Mouse (Mus musculus): Measurements from ENCODE around the gene Sorbs1. TPM values are rescaled to one million over a fixed set of nuclear protein-coding genes. Genes with fewer than 3 reads are reported as not detected.

Sorbs1 gene
- polyA plus RNA-seq, 1 experiment from 2014 or later = 152 TPM

GRCm38 (mm10) chr19:40369852-40370811 is 143.4 kb downstream of the Sorbs1 start:
- WGBS = 28% methylated on average over 18 of the region's 18 CpGs
- Histone ChIP-seq H3K27me3 (ENCODE audit: control insufficient read depth, insufficient read depth, low read length) (no peaks in the 10 kb centered on the region), H3K27ac (ENCODE audit: low read length) (peak overlapping the region; percentile 96), H3K9ac (ENCODE audit: low read length) (peak overlapping the region; percentile 57), H3K4me1 (ENCODE audit: control insufficient read depth, insufficient read depth, low read length) (peaks cover 71% of the 10 kb centered on the region), H3K4me3 (ENCODE audit: low read length) (no peak overlapping the region), H3K36me3 (ENCODE audit: control insufficient read depth, insufficient read depth) (peaks cover 7% of the 10 kb centered on the region; the same call in 1 of the 2 replicates), H3K9me3 (replicated peaks; ENCODE audit: control insufficient read depth, low read length) (no peaks in the 10 kb centered on the region), H3K4me2 (ENCODE audit: low read depth, low read length) (peak overlapping the region; percentile 27; the same call in 1 of the 2 replicates)
- peak; percentile 75 for ATAC-seq (replicated peaks; ENCODE audit: extremely low read depth, insufficient read depth, low FRiP score)

- Histone ChIP-seq H3K4me2 (ENCODE audit: low read depth, low read length) (no peak overlapping the region), H3K27ac (ENCODE audit: low read length) (peak overlapping the region; percentile 96), H3K9me3 (replicated peaks; ENCODE audit: control insufficient read depth, low read length) (peaks cover 2% of the 10 kb centered on the region), H3K4me3 (ENCODE audit: low read length) (no peak overlapping the region), H3K9ac (ENCODE audit: low read length) (peak overlapping the region; percentile 58), H3K27me3 (ENCODE audit: control insufficient read depth, insufficient read depth, low read length) (no peaks in the 10 kb centered on the region), H3K36me3 (ENCODE audit: control insufficient read depth, insufficient read depth) (peaks cover 18% of the 10 kb centered on the region), H3K4me1 (ENCODE audit: control insufficient read depth, insufficient read depth, low read length) (peaks cover 69% of the 10 kb centered on the region)
- peak; percentile 59 for ATAC-seq (replicated peaks; ENCODE audit: extremely low read depth, insufficient read depth, low FRiP score)
- 70% methylated on average over 2 of the region's 2 CpGs for WGBS
Observed at GRCm38 (mm10) chr19:40368517-40368916, 145.1 kb downstream of the Sorbs1 start.

GRCm38 (mm10) chr19:40366163-40366941 is 147.2 kb downstream of the Sorbs1 start:
- peaks cover 71% of the 10 kb centered on the region for H3K4me1 ChIP-seq (ENCODE audit: control insufficient read depth, insufficient read depth, low read length)
- H3K4me2 ChIP-seq (ENCODE audit: low read depth, low read length) = peak overlapping the region; percentile 35
- no peak overlapping the region for H3K4me3 ChIP-seq (ENCODE audit: low read length)
- peaks cover 18% of the 10 kb centered on the region for H3K36me3 ChIP-seq (ENCODE audit: control insufficient read depth, insufficient read depth)
- WGBS = 32% methylated on average over 11 of the region's 11 CpGs
- H3K9me3 ChIP-seq (replicated peaks; ENCODE audit: control insufficient read depth, low read length) = peaks cover 4% of the 10 kb centered on the region
- ATAC-seq (replicated peaks; ENCODE audit: extremely low read depth, insufficient read depth, low FRiP score) = peak; percentile 25
- H3K9ac ChIP-seq (ENCODE audit: low read length) = peak overlapping the region; percentile 31
- H3K27me3 ChIP-seq (ENCODE audit: control insufficient read depth, insufficient read depth, low read length) = no peaks in the 10 kb centered on the region
- peak overlapping the region; percentile 89 for H3K27ac ChIP-seq (ENCODE audit: low read length)

- Histone ChIP-seq H3K9ac (ENCODE audit: low read length) (no peak overlapping the region), H3K27ac (ENCODE audit: low read length) (peak overlapping the region; percentile 89), H3K4me3 (ENCODE audit: low read length) (no peak overlapping the region), H3K9me3 (replicated peaks; ENCODE audit: control insufficient read depth, low read length) (peaks cover 4% of the 10 kb centered on the region), H3K27me3 (ENCODE audit: control insufficient read depth, insufficient read depth, low read length) (no peaks in the 10 kb centered on the region), H3K4me1 (ENCODE audit: control insufficient read depth, insufficient read depth, low read length) (peaks cover 59% of the 10 kb centered on the region), H3K36me3 (ENCODE audit: control insufficient read depth, insufficient read depth) (peaks cover 21% of the 10 kb centered on the region), H3K4me2 (ENCODE audit: low read depth, low read length) (no peak overlapping the region)
- 69% methylated on average over 5 of the region's 5 CpGs for WGBS
- no peak for ATAC-seq (replicated peaks; ENCODE audit: extremely low read depth, insufficient read depth, low FRiP score)
Observed at GRCm38 (mm10) chr19:40365137-40365536, 148.4 kb downstream of the Sorbs1 start.

GRCm38 (mm10) chr19:40363447-40363846 is 150.1 kb downstream of the Sorbs1 start:
- Histone ChIP-seq H3K4me2 (ENCODE audit: low read depth, low read length) (no peak overlapping the region), H3K36me3 (ENCODE audit: control insufficient read depth, insufficient read depth) (peaks cover 24% of the 10 kb centered on the region), H3K9ac (ENCODE audit: low read length) (no peak overlapping the region), H3K4me3 (ENCODE audit: low read length) (no peak overlapping the region), H3K9me3 (replicated peaks; ENCODE audit: control insufficient read depth, low read length) (peaks cover 4% of the 10 kb centered on the region), H3K4me1 (ENCODE audit: control insufficient read depth, insufficient read depth, low read length) (peaks cover 42% of the 10 kb centered on the region), H3K27ac (ENCODE audit: low read length) (no peak overlapping the region), H3K27me3 (ENCODE audit: control insufficient read depth, insufficient read depth, low read length) (no peaks in the 10 kb centered on the region)
- ATAC-seq (replicated peaks; ENCODE audit: extremely low read depth, insufficient read depth, low FRiP score) = no peak
- 97% methylated on average over 5 of the region's 5 CpGs for WGBS

GRCm38 (mm10) chr19:40362203-40362865 is 151.2 kb downstream of the Sorbs1 start:
- H3K27ac ChIP-seq (ENCODE audit: low read length) = no peak overlapping the region
- H3K4me2 ChIP-seq (ENCODE audit: low read depth, low read length) = no peak overlapping the region
- H3K9me3 ChIP-seq (replicated peaks; ENCODE audit: control insufficient read depth, low read length) = peaks cover 4% of the 10 kb centered on the region
- no peak for ATAC-seq (replicated peaks; ENCODE audit: extremely low read depth, insufficient read depth, low FRiP score)
- no peak overlapping the region for H3K9ac ChIP-seq (ENCODE audit: low read length)
- 60% methylated on average over 11 of the region's 12 CpGs for WGBS
- H3K4me3 ChIP-seq (ENCODE audit: low read length) = no peak overlapping the region
- H3K4me1 ChIP-seq (ENCODE audit: control insufficient read depth, insufficient read depth, low read length) = peaks cover 33% of the 10 kb centered on the region
- peaks cover 24% of the 10 kb centered on the region for H3K36me3 ChIP-seq (ENCODE audit: control insufficient read depth, insufficient read depth)
- no peaks in the 10 kb centered on the region for H3K27me3 ChIP-seq (ENCODE audit: control insufficient read depth, insufficient read depth, low read length)

GRCm38 (mm10) chr19:40359712-40360394 is 153.7 kb downstream of the Sorbs1 start:
- no peak overlapping the region for H3K27ac ChIP-seq (ENCODE audit: low read length)
- no peak overlapping the region for H3K4me3 ChIP-seq (ENCODE audit: low read length)
- peaks cover 29% of the 10 kb centered on the region for H3K4me1 ChIP-seq (ENCODE audit: control insufficient read depth, insufficient read depth, low read length)
- H3K27me3 ChIP-seq (ENCODE audit: control insufficient read depth, insufficient read depth, low read length) = no peaks in the 10 kb centered on the region
- peaks cover 24% of the 10 kb centered on the region for H3K36me3 ChIP-seq (ENCODE audit: control insufficient read depth, insufficient read depth)
- ATAC-seq (replicated peaks; ENCODE audit: extremely low read depth, insufficient read depth, low FRiP score) = no peak
- WGBS = 77% methylated on average over 5 of the region's 5 CpGs
- no peak overlapping the region for H3K9ac ChIP-seq (ENCODE audit: low read length)
- H3K9me3 ChIP-seq (replicated peaks; ENCODE audit: control insufficient read depth, low read length) = peaks cover 4% of the 10 kb centered on the region
- no peak overlapping the region for H3K4me2 ChIP-seq (ENCODE audit: low read depth, low read length)
